Mouse (Mus musculus): Measurements from ENCODE around the gene Hbp1.

Gene Hbp1

GRCm38 (mm10) chr12:31905696-31906551 lies 44.4 kb downstream of the Hbp1 start:
- DNase-seq (ENCODE audit: low spot score in 2 of 2), result no peak

- no peak for DNase-seq (ENCODE audit: low spot score in 2 of 2)
These were observed 49.9 kb downstream of the Hbp1 start for GRCm38 (mm10) chr12:31900391-31900914.

GRCm38 (mm10) chr12:31897456-31897855 lies 52.9 kb downstream of the Hbp1 start:
- DNase-seq (ENCODE audit: low spot score in 2 of 2), result no peak

- DNase-seq (ENCODE audit: low spot score in 2 of 2), result no peak
These were observed 53.3 kb downstream of the Hbp1 start for GRCm38 (mm10) chr12:31896986-31897385.

DNA sequence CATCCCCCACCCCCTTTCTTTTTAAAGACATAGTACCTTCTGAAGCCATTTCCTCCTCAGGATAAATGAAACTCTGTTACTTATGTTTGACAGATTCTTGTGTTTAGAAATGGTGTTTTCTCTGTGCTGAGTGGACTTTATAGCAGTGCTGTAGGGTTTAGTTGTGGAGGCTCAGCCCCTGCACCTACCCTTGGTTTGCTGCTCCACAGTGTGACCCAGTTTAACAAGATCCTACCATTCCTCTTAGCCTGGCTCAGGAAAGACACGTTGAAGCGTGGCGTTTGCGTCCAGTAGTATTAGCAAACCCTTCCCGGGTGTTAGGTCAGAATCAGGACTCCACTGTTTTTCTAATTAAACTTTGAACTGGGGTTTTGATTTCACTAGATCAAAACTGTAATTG lies 54.0 kb downstream of the Hbp1 start:
- no peak for DNase-seq (ENCODE audit: low spot score in 2 of 2)

DNA sequence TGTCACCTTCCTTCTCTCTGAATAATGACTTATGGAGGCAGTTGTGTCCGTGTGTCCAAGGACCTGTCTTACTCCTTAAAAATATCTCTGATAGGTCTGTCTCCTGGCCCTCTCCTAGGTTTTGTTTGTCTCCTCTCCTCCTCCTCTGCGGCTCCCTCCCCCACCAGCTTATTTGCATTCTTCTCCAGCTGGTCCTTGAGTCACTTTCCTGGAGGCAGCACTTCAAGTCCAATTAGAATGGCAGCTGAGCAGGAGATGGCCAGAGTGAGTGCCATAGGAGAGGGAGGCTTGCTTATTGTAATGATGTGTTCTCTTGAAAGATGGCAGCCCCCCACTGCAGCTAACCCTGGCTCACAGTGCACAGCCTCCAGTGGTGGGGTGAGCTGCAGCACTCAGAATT lies 54.4 kb downstream of the Hbp1 start:
- no peak for DNase-seq (ENCODE audit: low spot score in 2 of 2)

- no peak for DNase-seq (ENCODE audit: low spot score in 2 of 2)
These were observed 55.1 kb downstream of the Hbp1 start for GRCm38 (mm10) chr12:31895095-31895734.

DNA sequence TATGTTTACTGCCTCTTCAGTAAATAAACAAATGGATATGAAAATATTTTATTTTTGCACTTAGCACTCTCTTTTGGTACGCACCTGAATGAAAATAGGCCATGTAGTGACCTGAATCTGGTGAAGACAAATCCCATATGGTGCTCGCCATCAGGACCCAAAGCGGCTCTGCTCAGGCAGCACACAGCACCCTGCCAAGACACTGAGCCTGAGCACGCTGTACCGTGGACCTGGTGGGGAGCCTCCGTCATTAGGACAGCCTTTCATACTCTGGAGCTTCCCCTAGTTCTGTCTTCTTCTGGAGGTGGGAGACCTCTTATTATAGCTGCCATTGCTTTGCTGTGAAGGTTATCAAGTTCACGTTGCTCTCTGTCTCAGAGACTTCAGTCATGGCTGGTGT lies 57.6 kb downstream of the Hbp1 start:
- no peak for DNase-seq (ENCODE audit: low spot score in 2 of 2)

DNA sequence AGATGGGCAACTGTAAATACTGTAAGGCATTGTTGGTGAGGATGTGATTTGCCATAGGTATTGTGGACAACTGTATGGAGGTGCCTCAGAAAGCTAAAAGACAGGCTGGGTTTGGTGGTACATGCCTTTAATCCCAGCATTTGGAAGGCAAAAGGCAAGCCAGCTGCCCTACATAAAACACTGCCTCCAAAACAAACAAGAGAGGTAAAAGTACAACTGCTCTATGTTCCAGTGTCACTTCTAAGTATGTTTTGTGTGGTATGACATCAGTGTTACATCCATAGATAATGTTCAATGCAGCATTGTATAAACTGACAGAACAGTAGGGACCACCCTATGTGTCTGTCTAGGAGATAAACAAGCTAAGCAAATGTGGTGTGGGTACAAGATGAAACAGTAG lies 58.3 kb downstream of the Hbp1 start:
- no peak for DNase-seq (ENCODE audit: low spot score in 2 of 2)

DNA sequence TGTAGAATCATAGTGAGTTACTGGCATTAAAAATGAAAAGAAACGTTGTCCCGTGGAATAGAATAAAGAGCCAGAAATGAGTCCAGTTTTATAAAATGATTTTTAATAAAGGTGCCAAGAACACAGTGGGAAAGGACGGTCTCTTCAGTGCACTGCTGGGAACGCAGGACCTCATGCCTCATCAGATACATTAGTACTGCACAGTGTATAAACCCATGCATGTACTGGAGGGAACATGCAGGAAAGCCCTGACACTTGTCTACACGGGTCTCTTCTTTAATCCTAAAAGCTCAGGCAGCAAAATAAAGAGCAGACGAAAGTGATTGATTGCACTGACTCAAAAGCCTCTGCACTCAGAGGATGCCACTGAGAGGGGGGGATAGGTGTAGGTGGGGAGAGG lies 59.6 kb downstream of the Hbp1 start:
- DNase-seq (ENCODE audit: low spot score in 2 of 2), result no peak

DNA sequence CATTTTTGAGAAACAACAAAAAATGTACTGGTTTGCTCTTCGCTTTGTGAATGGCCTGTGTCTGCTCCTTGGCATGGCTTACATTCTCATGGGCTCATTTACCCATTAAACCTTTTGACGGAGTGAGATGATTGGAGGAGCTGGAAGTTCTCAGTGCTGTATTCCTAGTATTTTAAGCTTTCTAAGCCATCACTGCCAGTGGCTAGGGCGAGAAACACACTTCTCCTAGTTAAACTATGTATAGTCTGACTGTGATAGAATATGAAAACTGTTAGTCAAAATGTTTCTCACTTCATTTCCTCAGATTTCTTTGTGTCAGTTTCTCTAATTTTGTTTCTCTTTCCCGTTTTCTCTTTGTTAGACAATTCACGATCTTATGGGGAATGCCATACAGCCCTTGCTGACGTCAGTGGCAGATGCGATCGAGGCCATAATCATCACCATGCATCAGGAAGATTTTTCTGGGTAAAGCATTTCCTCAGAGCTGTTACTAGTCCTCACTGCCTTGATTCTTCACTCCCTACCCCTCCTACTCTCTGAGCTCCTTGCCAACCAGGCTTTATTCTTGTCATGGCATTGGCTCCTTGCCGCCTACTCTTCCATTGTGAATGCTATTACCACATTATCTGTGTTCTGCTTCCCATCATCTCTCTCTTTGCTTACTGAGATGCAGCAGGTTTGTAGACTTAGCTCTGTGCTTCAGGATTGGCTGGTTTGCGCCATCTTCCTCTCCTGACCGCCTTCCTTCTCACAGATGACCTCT lies 64.3 kb downstream of the Hbp1 start:
- DNase-seq (ENCODE audit: low spot score in 2 of 2), result no peak

- DNase-seq (ENCODE audit: low spot score in 2 of 2), result no peak
These were observed 65.3 kb downstream of the Hbp1 start for GRCm38 (mm10) chr12:31885084-31885483.

DNA sequence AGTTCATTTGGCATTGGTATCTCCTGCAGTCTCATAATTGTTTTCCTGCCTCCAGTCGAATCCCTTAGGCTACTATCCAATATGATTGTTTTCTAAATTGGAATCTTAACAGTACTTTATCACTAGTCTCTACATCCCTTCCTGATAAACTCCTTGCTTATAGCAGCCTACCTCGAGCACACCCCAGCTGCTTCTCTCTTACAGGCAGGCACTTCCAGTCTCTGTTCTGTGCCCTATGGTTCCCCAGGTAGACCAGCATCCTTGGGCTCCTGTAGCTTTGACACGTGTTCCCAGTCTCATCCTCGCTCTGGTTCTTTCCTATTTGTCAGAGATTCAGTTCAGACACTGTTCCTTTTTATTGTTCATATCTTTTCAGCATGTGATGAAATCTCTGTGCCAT lies 66.0 kb downstream of the Hbp1 start:
- no peak for DNase-seq (ENCODE audit: low spot score in 2 of 2)

GRCm38 (mm10) chr12:31882736-31883135 lies 67.6 kb downstream of the Hbp1 start:
- DNase-seq (ENCODE audit: low spot score in 2 of 2), result no peak

DNA sequence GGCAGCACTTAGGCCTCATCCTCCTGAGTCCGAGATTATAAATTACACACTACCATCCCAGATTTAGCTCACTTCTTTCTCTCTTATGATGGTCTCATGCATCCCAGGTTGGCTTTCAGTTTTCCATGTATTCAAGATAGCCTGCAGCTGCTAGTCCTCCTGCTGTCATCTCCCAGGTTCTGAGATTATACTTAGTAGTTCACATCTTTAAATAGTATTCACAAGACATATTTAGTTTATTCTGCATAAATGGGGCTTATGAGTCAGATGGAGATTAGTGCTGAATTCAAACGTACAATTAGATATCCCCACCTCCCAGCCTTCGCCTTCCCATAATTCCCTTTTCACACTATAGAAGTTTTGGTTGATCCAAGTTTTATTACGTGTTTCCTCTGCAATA lies 73.6 kb downstream of the Hbp1 start:
- no peak for DNase-seq (ENCODE audit: low spot score in 2 of 2)
